Mouse (Mus musculus): ENCODE results near the gene Magi1.

GRCm38 (mm10) chr6:94067741-94068450, 215.8 kb downstream of the Magi1 start:
- TF ChIP-seq POLR2A (IDR thresholded peaks at IDR 0.05; ENCODE audit: borderline replicate concordance, insufficient read depth, low read length) = no peak
- no peak for TF ChIP-seq CTCF (IDR thresholded peaks at IDR 0.05; ENCODE audit: borderline replicate concordance, insufficient read depth, low read depth, low read length)

Measured in cerebellum, adult 2 months (tissue).